Mouse (Mus musculus): ENCODE results near the gene Slamf1. TPM values are rescaled to one million over a fixed set of nuclear protein-coding genes. Genes with fewer than 3 reads are reported as not detected.

The Slamf1 gene
- polyA plus RNA-seq (2015; fragmentation: Nextera tagmentation; extraction: Ambion mirVana) = 0.10 and 0.19 TPM in 2 replicates

DNA sequence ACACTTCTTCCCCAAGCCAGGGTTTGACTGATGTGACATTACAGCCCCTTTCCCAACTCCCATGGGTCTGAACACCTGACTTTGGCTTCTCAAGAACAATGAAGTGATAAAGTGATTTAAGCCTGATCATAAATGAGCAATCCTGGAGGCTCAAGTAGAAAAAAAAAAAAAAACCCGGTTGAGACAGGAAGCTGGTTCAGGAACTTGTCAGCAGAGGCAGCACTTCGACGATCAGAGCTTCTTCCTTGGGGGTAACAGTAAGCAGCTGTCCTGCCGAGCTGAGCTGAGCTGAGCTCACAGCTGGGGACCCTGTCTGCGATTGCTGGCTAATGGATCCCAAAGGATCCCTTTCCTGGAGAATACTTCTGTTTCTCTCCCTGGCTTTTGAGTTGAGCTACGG is at the start of gene Slamf1:
TSS of gene Slamf1 (plus strand) at position 230 of the 400 bp plus-strand sequence.
- Histone ChIP-seq H3K9ac (no peak within 1 kb of the TSS), H3K27me3 (replicated peaks) (no peaks in the 10 kb centered on the region), H3K4me2 (no peak within 1 kb of the TSS), H3K4me1 (no peaks in the 10 kb centered on the region), H3K4me3 (no peak within 1 kb of the TSS), H3K27ac (no peak within 1 kb of the TSS), H3K9me3 (no peaks in the 10 kb centered on the region), H3K36me3 (replicated peaks) (no peaks in the 10 kb centered on the region)
- ATAC-seq (replicated peaks) = no peak
- 35% methylated on average over 6 of the region's 6 CpGs for WGBS

DNA sequence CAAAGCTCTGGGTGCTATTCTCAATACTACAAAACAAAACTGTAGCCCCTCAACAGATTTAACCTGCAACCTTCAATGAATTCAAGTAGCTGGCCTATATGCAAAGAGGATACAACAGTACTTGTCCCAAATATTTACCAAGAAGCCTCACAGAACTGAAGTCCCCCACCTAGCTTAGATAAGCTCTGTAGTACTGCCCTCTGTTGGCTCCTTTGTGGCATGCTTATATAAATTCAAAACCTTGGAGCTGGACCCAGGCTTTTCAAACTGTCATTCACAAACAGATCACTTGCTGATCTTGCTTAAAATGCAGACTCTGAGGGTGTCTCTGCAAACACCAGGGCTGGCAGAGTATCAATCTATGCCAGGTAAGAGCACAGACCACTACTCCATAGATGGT is 35.7 kb upstream of the Slamf1 start:
- no peak overlapping the region for H3K27ac ChIP-seq
- no peak overlapping the region for H3K4me3 ChIP-seq
- H3K9ac ChIP-seq = no peak overlapping the region
- H3K36me3 ChIP-seq (replicated peaks) = no peaks in the 10 kb centered on the region
- no peaks in the 10 kb centered on the region for H3K9me3 ChIP-seq
- H3K4me2 ChIP-seq = no peak overlapping the region
- no peaks in the 10 kb centered on the region for H3K27me3 ChIP-seq (replicated peaks)
- H3K4me1 ChIP-seq = no peaks in the 10 kb centered on the region
- no peak for ATAC-seq (replicated peaks)

DNA sequence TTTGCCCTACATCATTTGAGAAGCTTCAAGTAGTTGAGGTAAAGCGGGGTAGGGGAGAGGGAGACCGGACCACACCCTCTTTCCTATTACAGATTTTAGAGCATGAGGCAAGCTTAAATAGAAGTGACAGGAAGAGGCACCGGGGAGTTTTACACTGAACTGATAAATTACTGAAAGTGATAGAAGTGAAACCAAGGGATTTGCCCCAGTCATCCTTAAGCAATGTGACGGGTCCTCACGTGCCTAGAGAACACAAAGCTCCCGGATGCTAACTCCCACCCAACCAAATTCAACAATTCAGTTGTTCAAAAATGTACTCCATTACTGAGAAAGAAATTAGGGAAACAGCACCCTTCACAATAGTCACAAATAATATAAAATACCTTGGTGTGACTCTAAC is 32.0 kb upstream of the Slamf1 start:
- Histone ChIP-seq H3K9me3 (no peaks in the 10 kb centered on the region), H3K9ac (no peak overlapping the region), H3K36me3 (replicated peaks) (no peaks in the 10 kb centered on the region), H3K4me2 (no peak overlapping the region), H3K4me3 (no peak overlapping the region), H3K27ac (no peak overlapping the region), H3K4me1 (no peaks in the 10 kb centered on the region), H3K27me3 (replicated peaks) (no peaks in the 10 kb centered on the region)
- 92% methylated on average over 6 of the region's 6 CpGs for WGBS
- no peak for ATAC-seq (replicated peaks)

DNA sequence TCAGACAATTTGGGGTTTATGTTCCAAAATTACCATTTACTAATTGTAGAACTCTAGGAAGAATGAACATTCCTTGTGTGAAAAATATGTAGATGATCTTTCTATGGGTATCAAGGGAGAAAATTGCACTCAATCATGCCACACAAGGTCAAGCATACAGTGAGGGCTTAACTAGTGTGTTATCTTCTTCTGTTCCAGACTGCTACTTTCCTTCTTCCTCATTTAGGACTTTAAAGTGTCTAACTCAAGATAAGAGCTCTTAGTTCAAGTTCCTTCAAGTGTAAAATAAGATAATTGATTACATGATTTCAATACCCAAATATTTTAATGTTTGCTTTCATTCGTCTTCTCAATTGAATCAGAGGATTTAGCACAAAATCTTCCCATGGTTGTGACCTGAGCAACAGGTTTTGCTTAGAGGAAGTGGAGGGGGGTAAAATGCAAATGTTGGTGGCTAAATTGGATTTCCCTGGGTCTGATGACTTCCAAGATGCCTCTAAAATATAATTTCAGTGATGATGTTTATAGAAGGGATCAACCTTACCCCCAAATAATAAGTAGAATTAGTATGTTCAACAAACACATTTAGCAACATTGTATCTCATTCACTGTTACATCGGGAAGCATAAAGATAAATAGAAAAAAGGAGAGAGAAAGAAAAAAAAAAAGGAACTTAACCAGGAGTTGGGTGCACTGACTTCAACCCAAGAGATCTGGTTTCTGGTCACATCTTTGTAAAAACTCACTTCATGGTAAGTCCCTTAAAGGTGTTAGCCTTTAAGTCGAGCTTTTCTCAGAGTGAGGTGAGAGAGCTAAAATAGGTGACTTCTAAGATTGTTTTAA is 18.6 kb upstream of the Slamf1 start:
- no peak for ATAC-seq (replicated peaks)
- no peak overlapping the region for H3K9ac ChIP-seq
- H3K4me3 ChIP-seq = no peak overlapping the region
- H3K27ac ChIP-seq = no peak overlapping the region
- WGBS = 79% methylated on average over 3 of the region's 3 CpGs
- H3K4me1 ChIP-seq = no peaks in the 10 kb centered on the region
- no peaks in the 10 kb centered on the region for H3K9me3 ChIP-seq
- no peak overlapping the region for H3K4me2 ChIP-seq
- H3K36me3 ChIP-seq (replicated peaks) = no peaks in the 10 kb centered on the region
- no peaks in the 10 kb centered on the region for H3K27me3 ChIP-seq (replicated peaks)

DNA sequence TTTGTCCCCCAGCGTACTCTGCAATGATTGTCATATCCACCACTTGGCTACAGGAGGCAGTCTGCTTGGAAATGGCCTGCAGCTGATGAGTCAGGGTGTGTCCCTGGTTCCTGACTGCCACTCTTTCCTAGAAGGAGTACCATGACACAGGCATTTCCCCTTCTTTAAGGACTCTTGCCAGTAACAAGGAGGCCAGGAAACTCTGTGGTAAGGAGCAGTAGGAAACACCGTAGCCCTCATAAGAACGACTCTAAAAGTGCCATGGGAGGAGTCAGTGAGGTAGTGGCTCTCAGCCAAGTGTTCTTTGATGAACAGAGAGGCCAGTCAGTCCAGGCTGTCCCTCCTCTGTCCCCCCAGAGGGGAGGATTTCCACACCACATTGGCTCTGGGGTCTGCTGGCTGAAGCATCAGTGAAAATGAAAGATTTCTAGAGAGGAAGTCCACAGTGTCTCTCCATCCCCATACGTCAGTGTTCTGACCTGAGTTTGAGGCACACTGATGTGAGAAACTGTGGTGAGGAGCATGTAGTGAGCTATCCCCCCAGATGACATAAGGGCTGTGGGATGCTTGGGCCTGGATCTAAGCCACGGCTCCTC is 5.0 kb upstream of the Slamf1 start:
- no peaks in the 10 kb centered on the region for H3K9me3 ChIP-seq
- WGBS = 79% methylated on average over 5 of the region's 5 CpGs
- H3K4me1 ChIP-seq = no peaks in the 10 kb centered on the region
- no peak overlapping the region for H3K4me2 ChIP-seq
- no peak overlapping the region for H3K27ac ChIP-seq
- no peaks in the 10 kb centered on the region for H3K36me3 ChIP-seq (replicated peaks)
- H3K4me3 ChIP-seq = no peak overlapping the region
- no peaks in the 10 kb centered on the region for H3K27me3 ChIP-seq (replicated peaks)
- no peak for ATAC-seq (replicated peaks)
- no peak overlapping the region for H3K9ac ChIP-seq

DNA sequence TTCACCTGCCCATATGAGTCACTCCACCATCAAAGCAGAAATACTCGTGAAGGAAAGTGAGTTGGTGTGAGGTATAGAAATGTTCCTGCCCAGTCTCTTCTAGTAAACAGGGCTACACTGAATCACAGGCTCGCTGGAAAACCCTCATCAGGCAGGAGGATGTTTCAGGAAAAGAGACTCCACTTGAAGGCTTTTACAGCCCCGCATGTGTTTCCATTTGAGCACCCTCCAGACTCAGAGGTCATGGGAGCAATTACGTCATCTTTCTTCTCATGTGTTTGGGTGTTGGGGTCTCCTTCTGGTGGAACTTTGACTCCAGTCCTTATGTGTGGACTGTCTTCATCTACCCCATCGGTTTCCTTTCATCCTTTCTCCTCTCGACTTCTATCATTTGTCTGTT is 4.1 kb downstream of the Slamf1 start:
- 81% methylated on average over 6 of the region's 6 CpGs for WGBS
- Histone ChIP-seq H3K36me3 (replicated peaks) (no peaks in the 10 kb centered on the region), H3K9ac (no peak overlapping the region), H3K27ac (no peak overlapping the region), H3K4me2 (no peak overlapping the region), H3K4me1 (no peaks in the 10 kb centered on the region), H3K27me3 (replicated peaks) (no peaks in the 10 kb centered on the region), H3K4me3 (no peak overlapping the region), H3K9me3 (no peaks in the 10 kb centered on the region)
- no peak for ATAC-seq (replicated peaks)

DNA sequence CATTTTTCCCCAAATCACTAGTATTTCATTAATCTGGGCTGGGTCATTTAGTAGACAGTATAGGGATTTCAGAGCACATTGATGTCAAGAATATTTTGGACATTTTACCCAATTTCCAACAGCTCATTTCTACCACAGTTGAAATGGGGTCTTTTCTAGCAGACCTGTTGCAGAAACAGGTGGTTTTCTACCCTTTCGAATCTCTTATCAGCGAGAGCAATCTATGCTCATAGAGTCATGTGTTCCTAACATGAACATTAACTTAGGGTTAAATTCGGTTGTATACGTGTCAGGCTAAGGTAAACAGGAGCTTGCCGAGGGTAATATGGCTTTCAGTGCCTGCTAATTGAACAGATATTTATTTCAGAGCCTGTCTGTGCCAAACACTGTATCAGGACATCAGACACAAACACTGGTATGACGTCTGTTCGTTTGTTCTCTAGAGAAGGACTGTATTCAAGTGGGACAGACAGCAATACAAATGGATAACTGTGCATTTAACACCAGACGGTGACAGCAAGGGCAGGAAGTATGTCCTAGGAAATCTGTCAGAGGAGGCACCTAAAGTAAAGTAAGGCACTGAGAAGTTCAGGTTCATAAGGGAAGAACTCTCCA is 5.3 kb downstream of the Slamf1 start:
- Histone ChIP-seq H3K27me3 (replicated peaks) (no peaks in the 10 kb centered on the region), H3K36me3 (replicated peaks) (no peaks in the 10 kb centered on the region), H3K27ac (no peak overlapping the region), H3K9me3 (no peaks in the 10 kb centered on the region), H3K9ac (no peak overlapping the region), H3K4me3 (no peak overlapping the region), H3K4me2 (no peak overlapping the region), H3K4me1 (no peaks in the 10 kb centered on the region)
- no peak for ATAC-seq (replicated peaks)
- 91% methylated on average over 8 of the region's 8 CpGs for WGBS

DNA sequence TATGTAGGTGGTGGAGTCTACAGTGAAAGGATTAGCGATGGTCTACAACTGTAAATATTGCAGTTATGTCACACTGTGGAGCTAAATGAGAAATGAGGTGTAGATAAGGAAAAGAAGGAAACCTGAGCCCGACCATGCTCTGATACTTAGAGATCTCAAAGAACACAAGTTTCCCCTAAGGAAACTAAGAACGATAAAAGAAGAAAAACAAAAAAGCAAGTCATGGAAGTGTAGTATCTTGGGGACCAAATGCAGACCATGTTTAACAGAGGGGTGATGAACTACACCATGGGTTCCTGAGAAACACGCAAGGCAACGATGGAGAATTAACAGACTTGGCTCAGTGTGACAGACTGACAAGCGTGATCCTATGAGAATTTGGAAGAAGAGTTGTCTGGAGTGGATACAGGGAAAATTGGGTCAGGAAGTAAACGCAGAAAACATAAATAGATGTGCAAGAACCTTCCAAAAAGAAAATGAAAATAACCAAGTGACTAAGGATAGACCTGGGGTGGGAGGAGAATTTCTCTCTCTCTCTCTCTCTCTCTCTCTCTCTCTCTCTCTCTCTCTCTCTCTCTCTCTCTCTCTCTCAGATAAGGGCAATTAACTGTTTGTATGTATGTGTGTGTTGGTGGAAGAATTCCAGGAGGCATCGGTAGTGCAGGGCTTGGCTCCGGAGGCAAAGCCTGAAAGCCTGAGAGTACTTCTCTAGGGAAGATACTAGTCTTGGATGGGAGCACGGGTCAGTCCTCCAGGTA is 6.5 kb downstream of the Slamf1 start:
- no peaks in the 10 kb centered on the region for H3K36me3 ChIP-seq (replicated peaks)
- H3K27ac ChIP-seq = no peak overlapping the region
- no peaks in the 10 kb centered on the region for H3K27me3 ChIP-seq (replicated peaks)
- ATAC-seq (replicated peaks) = no peak
- 87% methylated on average over 10 of the region's 10 CpGs for WGBS
- H3K4me2 ChIP-seq = no peak overlapping the region
- no peaks in the 10 kb centered on the region for H3K9me3 ChIP-seq
- H3K4me1 ChIP-seq = no peaks in the 10 kb centered on the region
- H3K4me3 ChIP-seq = no peak overlapping the region
- no peak overlapping the region for H3K9ac ChIP-seq

DNA sequence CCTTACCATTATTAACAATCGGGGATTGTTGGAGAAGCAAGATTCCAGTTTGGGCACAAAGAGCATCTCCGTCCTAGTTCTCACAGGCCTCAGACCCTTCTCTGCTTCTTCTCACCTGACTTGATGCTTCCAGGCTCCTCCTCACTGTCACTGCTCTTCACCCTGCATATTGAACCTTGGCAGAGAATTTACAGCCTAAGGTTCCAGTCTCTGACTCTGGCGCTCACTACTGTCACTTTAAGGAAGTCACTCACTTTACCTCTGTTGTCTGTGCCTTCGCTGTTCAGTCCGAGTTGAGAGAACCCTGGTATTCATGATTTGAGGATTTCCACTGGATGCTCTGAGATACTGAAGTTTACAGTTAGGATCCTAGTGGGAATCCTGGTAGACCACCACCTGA is 7.3 kb downstream of the Slamf1 start:
- Histone ChIP-seq H3K9me3 (no peaks in the 10 kb centered on the region), H3K27ac (no peak overlapping the region), H3K4me2 (no peak overlapping the region), H3K4me1 (no peaks in the 10 kb centered on the region), H3K27me3 (replicated peaks) (no peaks in the 10 kb centered on the region), H3K36me3 (replicated peaks) (no peaks in the 10 kb centered on the region), H3K9ac (no peak overlapping the region), H3K4me3 (no peak overlapping the region)
- WGBS = 85% methylated on average over 5 of the region's 5 CpGs
- ATAC-seq (replicated peaks) = no peak

DNA sequence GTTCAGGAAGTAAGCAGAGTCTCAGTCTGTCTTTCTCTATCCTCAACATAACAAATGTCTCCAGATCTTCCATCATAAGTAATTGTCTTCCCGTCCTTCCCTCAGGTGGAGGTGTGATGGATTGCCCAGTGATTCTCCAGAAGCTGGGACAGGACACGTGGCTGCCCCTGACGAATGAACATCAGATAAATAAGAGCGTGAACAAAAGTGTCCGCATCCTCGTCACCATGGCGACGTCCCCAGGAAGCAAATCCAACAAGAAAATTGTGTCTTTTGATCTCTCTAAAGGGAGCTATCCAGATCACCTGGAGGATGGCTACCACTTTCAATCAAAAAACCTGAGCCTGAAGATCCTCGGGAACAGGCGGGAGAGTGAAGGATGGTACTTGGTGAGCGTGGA is 7.8 kb downstream of the Slamf1 start:
- Histone ChIP-seq H3K4me2 (no peak overlapping the region), H3K9me3 (no peaks in the 10 kb centered on the region), H3K27ac (no peak overlapping the region), H3K4me1 (no peaks in the 10 kb centered on the region), H3K27me3 (replicated peaks) (no peaks in the 10 kb centered on the region), H3K4me3 (no peak overlapping the region), H3K9ac (no peak overlapping the region), H3K36me3 (replicated peaks) (no peaks in the 10 kb centered on the region)
- no peak; the same call in 1 of the 2 replicates for ATAC-seq (replicated peaks)
- 57% methylated on average over 11 of the region's 11 CpGs for WGBS

DNA sequence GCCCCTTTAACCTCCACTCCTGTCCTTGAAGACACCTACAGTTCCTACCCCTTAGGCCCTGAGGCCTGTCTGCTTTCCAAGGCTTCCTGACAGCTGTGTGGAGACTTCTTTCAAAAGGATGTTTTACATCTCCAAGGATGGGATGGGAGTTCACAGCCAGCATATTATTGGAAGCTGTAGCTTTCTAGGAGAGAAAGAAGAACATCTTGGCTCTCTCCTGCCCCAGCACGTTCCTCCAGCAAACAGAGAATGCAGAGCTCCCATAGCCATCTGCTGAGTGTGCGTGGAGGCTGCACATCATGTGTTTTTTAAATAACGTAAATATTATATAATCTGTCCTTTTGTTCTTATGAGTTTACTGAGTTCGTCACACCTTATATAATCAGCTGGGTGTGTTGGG is 8.9 kb downstream of the Slamf1 start:
- no peak overlapping the region for H3K4me3 ChIP-seq
- no peaks in the 10 kb centered on the region for H3K27me3 ChIP-seq (replicated peaks)
- no peak overlapping the region for H3K9ac ChIP-seq
- H3K4me1 ChIP-seq = no peaks in the 10 kb centered on the region
- no peak for ATAC-seq (replicated peaks)
- no peaks in the 10 kb centered on the region for H3K36me3 ChIP-seq (replicated peaks)
- H3K9me3 ChIP-seq = no peaks in the 10 kb centered on the region
- H3K27ac ChIP-seq = no peak overlapping the region
- H3K4me2 ChIP-seq = no peak overlapping the region
- WGBS = 89% methylated on average over 4 of the region's 4 CpGs

DNA sequence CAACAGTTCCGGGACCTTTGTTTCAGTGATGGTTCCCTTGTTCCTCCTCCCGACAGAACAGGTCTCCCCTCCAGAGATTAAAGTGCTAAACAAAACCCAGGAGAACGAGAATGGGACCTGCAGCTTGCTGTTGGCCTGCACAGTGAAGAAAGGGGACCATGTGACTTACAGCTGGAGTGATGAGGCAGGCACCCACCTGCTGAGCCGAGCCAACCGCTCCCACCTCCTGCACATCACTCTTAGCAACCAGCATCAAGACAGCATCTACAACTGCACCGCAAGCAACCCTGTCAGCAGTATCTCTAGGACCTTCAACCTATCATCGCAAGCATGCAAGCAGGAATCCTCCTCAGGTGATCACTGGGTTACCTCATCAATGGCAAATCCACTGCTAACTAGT is 10.1 kb downstream of the Slamf1 start:
- no peak overlapping the region for H3K4me3 ChIP-seq
- no peak overlapping the region for H3K9ac ChIP-seq
- no peaks in the 10 kb centered on the region for H3K27me3 ChIP-seq (replicated peaks)
- H3K36me3 ChIP-seq (replicated peaks) = no peaks in the 10 kb centered on the region
- 76% methylated on average over 7 of the region's 7 CpGs for WGBS
- no peaks in the 10 kb centered on the region for H3K4me1 ChIP-seq
- no peaks in the 10 kb centered on the region for H3K9me3 ChIP-seq
- H3K27ac ChIP-seq = no peak overlapping the region
- no peak for ATAC-seq (replicated peaks)
- H3K4me2 ChIP-seq = no peak overlapping the region

Measured in midbrain, embryonic 15.5 days (tissue).